Mouse (Mus musculus) lung, postnatal 25 days (tissue): ENCODE measurements around the gene Acsf2.

Experiments used
- DNase-seq: peaks from one replicate; pipeline ENCODE4 v3.0.0; 2022; ENCODE audit warnings: low spot score

The Acsf2 gene

GRCm38 (mm10) chr11:94598437-94599120 lies 3.1 kb downstream of the Acsf2 start:
- no peak for DNase-seq

- DNase-seq = no peak
These were observed 4.4 kb downstream of the Acsf2 start for GRCm38 (mm10) chr11:94597319-94597718.

GRCm38 (mm10) chr11:94596311-94596852 lies 5.3 kb downstream of the Acsf2 start:
- peak; percentile 37 for DNase-seq

GRCm38 (mm10) chr11:94587511-94587910 lies 14.2 kb downstream of the Acsf2 start:
- no peak for DNase-seq

GRCm38 (mm10) chr11:94585091-94585490 lies 16.6 kb downstream of the Acsf2 start:
- DNase-seq = no peak

- DNase-seq = no peak
These were observed 21.4 kb downstream of the Acsf2 start for GRCm38 (mm10) chr11:94580111-94580740.

GRCm38 (mm10) chr11:94576361-94576760 lies 25.3 kb downstream of the Acsf2 start:
- DNase-seq = no peak

- DNase-seq = peak; percentile 61
These were observed 26.6 kb downstream of the Acsf2 start for GRCm38 (mm10) chr11:94575036-94575435.

GRCm38 (mm10) chr11:94574560-94574959 lies 27.1 kb downstream of the Acsf2 start:
- DNase-seq = no peak

GRCm38 (mm10) chr11:94571850-94572249 lies 29.8 kb downstream of the Acsf2 start:
- DNase-seq = no peak

GRCm38 (mm10) chr11:94570612-94571011 lies 31.1 kb downstream of the Acsf2 start:
- peak; percentile 63 for DNase-seq

- no peak for DNase-seq
These were observed 34.3 kb downstream of the Acsf2 start for GRCm38 (mm10) chr11:94567326-94567725.

- DNase-seq = no peak
These were observed 35.1 kb downstream of the Acsf2 start for GRCm38 (mm10) chr11:94566534-94566933.

GRCm38 (mm10) chr11:94565151-94565479 lies 36.6 kb downstream of the Acsf2 start:
- peak; percentile 60 for DNase-seq

- DNase-seq = peak; percentile 66
These were observed 37.1 kb downstream of the Acsf2 start, which contains the start of gene Chad for GRCm38 (mm10) chr11:94564437-94565150. TSS of gene Chad (plus strand) at chr11:94565047.

GRCm38 (mm10) chr11:94563821-94564220 lies 37.9 kb downstream of the Acsf2 start:
- DNase-seq = no peak

- DNase-seq = no peak
These were observed 38.3 kb downstream of the Acsf2 start for GRCm38 (mm10) chr11:94563383-94563782.

GRCm38 (mm10) chr11:94558226-94558625 lies 43.4 kb downstream of the Acsf2 start:
- DNase-seq = no peak

- no peak for DNase-seq
These were observed 51.3 kb downstream of the Acsf2 start for GRCm38 (mm10) chr11:94550442-94550744.

- DNase-seq = no peak
These were observed 51.8 kb downstream of the Acsf2 start for GRCm38 (mm10) chr11:94549691-94550441.

- DNase-seq = peak; percentile 94
These were observed 52.6 kb downstream of the Acsf2 start, which contains the start of gene Rsad1 for GRCm38 (mm10) chr11:94548888-94549690. TSS of gene Rsad1 (minus strand) at chr11:94549255.
